Mouse (Mus musculus) hindbrain, postnatal 0 days (tissue): Measurements from ENCODE around the gene Cdc7. TPM values are rescaled to one million over a fixed set of nuclear protein-coding genes. Genes with fewer than 3 reads are reported as not detected.

Experiments
- ATAC-seq: fragments of 200-750 bp; cut with Nextera tagmentation; 2 replicates; pipeline ENCODE4 v1.8.0; 2017; ENCODE audit warnings: mild to moderate bottlenecking, moderate TSS enrichment, moderate library complexity
- DNase-seq: peaks from one replicate; pipeline ENCODE4 v3.0.0-alpha.2; 2015; ENCODE audit warnings: low spot score
- H3K27ac ChIP-seq: fragments of 300-500 bp; sonication (generic); 2 replicates; pipeline ENCODE4 v1.5.1; 2014; ENCODE audit warnings: mild to moderate bottlenecking
- H3K27me3 ChIP-seq: fragments of 300-500 bp; sonication (generic); 2 replicates; pipeline ENCODE4 v1.6.1; 2014; ENCODE audit warnings: low read length, mixed read lengths; ENCODE audit not compliant: insufficient read depth
- H3K36me3 ChIP-seq: fragments of 300-500 bp; sonication (generic); 2 replicates; pipeline ENCODE4 v1.6.1; 2014; ENCODE audit warnings: low read length, mixed read lengths; ENCODE audit not compliant: insufficient read depth
- H3K4me1 ChIP-seq: fragments of 300-500 bp; sonication (generic); 2 replicates; pipeline ENCODE4 v1.6.1; 2014; ENCODE audit warnings: antibody characterized with exemption, low read length, mixed read lengths; ENCODE audit not compliant: insufficient read depth
- H3K4me2 ChIP-seq: fragments of 300-500 bp; sonication (generic); 2 replicates; pipeline ENCODE4 v1.6.1; 2014; ENCODE audit warnings: low read depth, mild to moderate bottlenecking, low read length, moderate library complexity, mixed read lengths
- H3K4me3 ChIP-seq: fragments of 300-500 bp; sonication (generic); 2 replicates; pipeline ENCODE4 v1.5.1; 2014; ENCODE audit warnings: low read length
- H3K9ac ChIP-seq: fragments of 300-500 bp; sonication (generic); replicated peaks from 2 replicates; pipeline ENCODE4 v1.6.1; 2014; ENCODE audit warnings: mild to moderate bottlenecking, low read length, moderate library complexity, mixed read lengths
- H3K9me3 ChIP-seq: fragments of 300-500 bp; sonication (generic); 2 replicates; pipeline ENCODE4 v1.6.1; 2016; ENCODE audit warnings: low read length, mixed read lengths
- CTCF ChIP-seq: IDR thresholded peaks from 2 replicates; pipeline ENCODE4 v1.5.1; 2016; ENCODE audit warnings: antibody characterized with exemption, control low read depth, low read depth
- WGBS: fragments of 180-500 bp; shearing (Covaris S2); extraction: QIAGEN DNeasy Blood & Tissue Kit; methylation state at CpG from one replicate; pipeline ENCODE4 v1.1.7; 2014; 5-methylcytosine and 5-hydroxymethylcytosine counted together
- polyA plus RNA-seq: library from polyadenylated mRNA; unstranded; fragments of >200 nt; fragmentation: Nextera tagmentation; extraction: Ambion mirVana; gene quantifications from 2 replicates; pipeline ENCODE4 v1.2.1, GENCODE M21; 2015
- total RNA-seq: library from RNA; depleted of rRNA; stranded (reverse); fragments of >200 nt; gene quantifications from 2 replicates; pipeline ENCODE4 v1.2.3, GENCODE M21; 2014

The Cdc7 gene
- total and polyA plus RNA-seq, 2 experiments from 2014 or later = 21.4 to 25.5 TPM

GRCm38 (mm10) chr5:107002091-107002416 lies 37.9 kb downstream of the Cdc7 start:
- no peak overlapping the region for H3K4me3 ChIP-seq
- ATAC-seq (no peak), DNase-seq (no peak)
- H3K36me3 ChIP-seq = no peaks in the 10 kb centered on the region
- no peaks in the 10 kb centered on the region for H3K27me3 ChIP-seq
- no peak overlapping the region for H3K27ac ChIP-seq
- H3K4me2 ChIP-seq = no peak overlapping the region
- no peaks in the 10 kb centered on the region; the same call in 1 of the 2 replicates for H3K4me1 ChIP-seq
- no peak overlapping the region for H3K9ac ChIP-seq
- 43% methylated on average over 5 of the region's 5 CpGs for WGBS
- H3K9me3 ChIP-seq = no peaks in the 10 kb centered on the region
- no peak for TF ChIP-seq CTCF

GRCm38 (mm10) chr5:107009721-107010120 lies 45.6 kb downstream of the Cdc7 start:
- Histone ChIP-seq H3K4me3 (no peak overlapping the region), H3K36me3 (no peaks in the 10 kb centered on the region), H3K27ac (no peak overlapping the region), H3K4me1 (no peaks in the 10 kb centered on the region), H3K9ac (no peak overlapping the region), H3K9me3 (no peaks in the 10 kb centered on the region), H3K4me2 (no peak overlapping the region), H3K27me3 (no peaks in the 10 kb centered on the region)
- ATAC-seq (no peak), DNase-seq (no peak)
- WGBS = 97% methylated on average over 3 of the region's 3 CpGs
- TF ChIP-seq CTCF = no peak

- H3K4me3 ChIP-seq = no peak overlapping the region
- no peak for ATAC-seq
- no peaks in the 10 kb centered on the region for H3K36me3 ChIP-seq
- no peaks in the 10 kb centered on the region for H3K9me3 ChIP-seq
- H3K4me2 ChIP-seq = no peak overlapping the region
- no peaks in the 10 kb centered on the region for H3K27me3 ChIP-seq
- no peak for TF ChIP-seq CTCF
- no peak for DNase-seq
- no peak overlapping the region for H3K27ac ChIP-seq
- H3K4me1 ChIP-seq = no peaks in the 10 kb centered on the region
- no peak overlapping the region for H3K9ac ChIP-seq
- 78% methylated on average over 3 of the region's 3 CpGs for WGBS
Observed at GRCm38 (mm10) chr5:107010300-107010699, 46.2 kb downstream of the Cdc7 start.

- no peak for TF ChIP-seq CTCF
- no peaks in the 10 kb centered on the region for H3K36me3 ChIP-seq
- H3K27ac ChIP-seq = no peak overlapping the region
- H3K4me3 ChIP-seq = no peak overlapping the region
- no peak for ATAC-seq
- no peaks in the 10 kb centered on the region; the same call in 1 of the 2 replicates for H3K4me1 ChIP-seq
- H3K9ac ChIP-seq = no peak overlapping the region
- no peaks in the 10 kb centered on the region for H3K9me3 ChIP-seq
- WGBS = 64% methylated on average over 7 of the region's 7 CpGs
- no peak for DNase-seq
- no peaks in the 10 kb centered on the region for H3K27me3 ChIP-seq
- H3K4me2 ChIP-seq = no peak overlapping the region
Observed at GRCm38 (mm10) chr5:107011316-107012029, 47.4 kb downstream of the Cdc7 start.

- H3K9ac ChIP-seq = no peak overlapping the region
- H3K27me3 ChIP-seq = no peaks in the 10 kb centered on the region
- H3K4me3 ChIP-seq = no peak overlapping the region
- no peak overlapping the region for H3K4me2 ChIP-seq
- H3K4me1 ChIP-seq = no peaks in the 10 kb centered on the region; the same call in 1 of the 2 replicates
- no peaks in the 10 kb centered on the region for H3K9me3 ChIP-seq
- ATAC-seq = no peak
- no peak for DNase-seq
- H3K36me3 ChIP-seq = no peaks in the 10 kb centered on the region
- 56% methylated on average over 11 of the region's 11 CpGs for WGBS
- TF ChIP-seq CTCF = no peak
- H3K27ac ChIP-seq = no peak overlapping the region
Observed at GRCm38 (mm10) chr5:107012030-107012715, 48.1 kb downstream of the Cdc7 start.

GRCm38 (mm10) chr5:107013393-107013792 lies 49.3 kb downstream of the Cdc7 start:
- Histone ChIP-seq H3K9me3 (no peaks in the 10 kb centered on the region), H3K27ac (no peak overlapping the region), H3K4me3 (no peak overlapping the region), H3K36me3 (no peaks in the 10 kb centered on the region), H3K4me1 (no peaks in the 10 kb centered on the region; the same call in 1 of the 2 replicates), H3K4me2 (no peak overlapping the region), H3K27me3 (no peaks in the 10 kb centered on the region), H3K9ac (no peak overlapping the region)
- ATAC-seq (no peak), DNase-seq (no peak)
- no peak for TF ChIP-seq CTCF
- 55% methylated on average over 2 of the region's 2 CpGs for WGBS

GRCm38 (mm10) chr5:107014146-107014545 lies 50.0 kb downstream of the Cdc7 start:
- no peak overlapping the region for H3K27ac ChIP-seq
- no peak overlapping the region for H3K4me3 ChIP-seq
- ATAC-seq (no peak), DNase-seq (no peak)
- H3K9ac ChIP-seq = no peak overlapping the region
- H3K4me1 ChIP-seq = no peaks in the 10 kb centered on the region; the same call in 1 of the 2 replicates
- H3K36me3 ChIP-seq = no peaks in the 10 kb centered on the region
- H3K4me2 ChIP-seq = no peak overlapping the region
- H3K9me3 ChIP-seq = no peaks in the 10 kb centered on the region
- no peak for TF ChIP-seq CTCF
- WGBS = 86% methylated on average over 7 of the region's 7 CpGs
- H3K27me3 ChIP-seq = no peaks in the 10 kb centered on the region
